Mouse (Mus musculus): ENCODE measurements around the gene Opn1sw. TPM values are rescaled to one million over a fixed set of nuclear protein-coding genes. Genes with fewer than 3 reads are reported as not detected.
A peak's percentile ranks its signal among the peaks of the same experiment; 100 is the strongest.
"Not testable (repeated sequence)": the region's sequence is repeated elsewhere in the genome, so short reads cannot be mapped to it uniquely, and the experiment has no call there.

The Opn1sw gene
- total RNA-seq, 2 experiments from 2014 or later: not detected

- ATAC-seq (ENCODE audit: poor library complexity, severe bottlenecking): no peak
Measured at GRCm38 (mm10) chr6:29396714-29397540, 8.7 kb upstream of the Opn1sw start.

- peak; percentile 45; the same call in 1 of the 2 replicates for ATAC-seq (ENCODE audit: poor library complexity, severe bottlenecking)
Measured at GRCm38 (mm10) chr6:29395910-29396713, 7.8 kb upstream of the Opn1sw start, which contains the start of gene Ccdc136. TSS of gene Ccdc136 (plus strand) at chr6:29396309.

DNA sequence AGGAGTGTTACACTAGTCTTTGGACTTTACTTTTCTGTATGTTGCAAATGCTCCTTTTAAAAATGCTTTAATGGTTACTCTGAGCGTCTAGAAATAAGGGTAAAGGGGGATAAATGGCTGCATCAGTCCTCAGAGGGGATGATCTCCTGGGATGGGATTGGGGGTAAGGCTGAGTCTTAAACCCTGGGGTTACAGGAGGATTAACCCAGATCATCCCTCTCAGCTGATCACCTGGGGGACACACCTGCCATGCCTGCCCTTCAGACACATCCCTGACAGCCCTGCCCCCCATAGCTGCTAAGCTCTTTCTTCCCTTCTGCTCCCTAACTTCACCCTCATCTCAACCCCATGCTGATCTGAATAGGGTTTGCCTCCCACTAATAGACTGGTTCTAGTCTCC, 6.0 kb upstream of the Opn1sw start:
- ATAC-seq (ENCODE audit: poor library complexity, severe bottlenecking): no peak

DNA sequence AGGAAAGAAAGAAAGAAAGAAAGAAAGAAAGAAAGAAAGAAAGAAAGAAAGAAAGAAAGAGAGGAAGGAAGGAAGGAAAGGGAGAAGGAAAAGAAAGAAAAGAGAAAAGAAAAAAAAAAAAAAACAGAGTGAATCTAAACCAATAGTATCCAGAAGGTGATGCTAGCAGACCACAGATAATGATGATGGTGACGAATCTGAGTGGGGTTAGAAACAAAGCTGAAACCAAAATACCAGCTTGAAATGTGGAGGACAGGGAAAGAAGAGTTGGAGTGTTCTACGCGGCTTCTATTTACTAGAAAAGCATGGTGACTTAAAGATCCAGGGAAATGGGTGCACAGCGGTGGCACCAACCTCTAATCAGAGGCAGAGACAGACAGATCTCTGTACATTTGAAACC, 3.5 kb upstream of the Opn1sw start:
- no peak for ATAC-seq (ENCODE audit: poor library complexity, severe bottlenecking)

- not testable (repeated sequence) for ATAC-seq (ENCODE audit: poor library complexity, severe bottlenecking)
Measured at GRCm38 (mm10) chr6:29391241-29391640, 3.0 kb upstream of the Opn1sw start.

GRCm38 (mm10) chr6:29390500-29390899, 2.2 kb upstream of the Opn1sw start:
- not testable (repeated sequence) for ATAC-seq (ENCODE audit: poor library complexity, severe bottlenecking)

- ATAC-seq (ENCODE audit: poor library complexity, severe bottlenecking): no peak
Measured at GRCm38 (mm10) chr6:29389425-29389824, 1.2 kb upstream of the Opn1sw start.

DNA sequence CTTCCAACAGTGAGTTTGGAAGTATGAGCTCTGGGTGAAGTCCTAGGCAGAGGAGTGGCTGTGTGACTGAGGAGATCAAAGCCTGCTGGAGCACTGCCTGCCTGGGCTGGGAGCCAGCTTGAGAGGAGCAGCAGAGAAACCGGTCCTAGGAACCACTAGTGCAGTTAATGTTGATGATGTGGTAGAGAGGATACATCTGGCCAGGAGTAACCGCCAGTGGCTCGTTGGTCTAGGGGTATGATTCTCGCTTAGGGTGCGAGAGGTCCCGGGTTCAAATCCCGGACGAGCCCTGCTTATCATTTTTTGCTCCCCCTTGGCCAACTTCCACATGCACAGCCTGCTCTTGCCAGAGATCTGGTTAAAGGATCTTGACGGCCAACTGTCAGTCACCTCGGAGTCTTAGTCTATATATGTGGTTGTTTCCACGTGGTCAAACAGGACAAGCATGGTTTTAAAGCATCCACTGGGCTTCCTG, 375 bp upstream of the Opn1sw start:
- no peak for ATAC-seq (ENCODE audit: poor library complexity, severe bottlenecking)

DNA sequence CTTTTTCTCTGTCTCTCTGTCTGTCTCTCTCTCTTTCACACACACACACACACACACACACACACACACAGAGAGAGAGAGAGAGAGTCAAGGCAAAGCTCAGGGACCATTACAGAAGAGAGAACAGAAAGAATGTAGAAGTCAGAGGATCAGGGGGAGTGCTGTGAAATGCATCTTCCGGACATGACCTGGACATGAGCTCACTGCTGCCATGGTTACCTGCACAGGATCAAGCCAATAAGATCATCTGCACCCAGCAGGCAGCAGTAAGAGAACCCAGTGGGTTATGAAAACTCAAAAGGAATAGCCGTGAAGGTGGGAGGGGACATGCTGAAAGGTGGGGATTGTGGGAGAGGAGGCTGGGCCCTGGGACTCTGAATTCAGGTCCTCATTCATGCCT, 5.8 kb downstream of the Opn1sw start:
- ATAC-seq (ENCODE audit: poor library complexity, severe bottlenecking): no peak

DNA sequence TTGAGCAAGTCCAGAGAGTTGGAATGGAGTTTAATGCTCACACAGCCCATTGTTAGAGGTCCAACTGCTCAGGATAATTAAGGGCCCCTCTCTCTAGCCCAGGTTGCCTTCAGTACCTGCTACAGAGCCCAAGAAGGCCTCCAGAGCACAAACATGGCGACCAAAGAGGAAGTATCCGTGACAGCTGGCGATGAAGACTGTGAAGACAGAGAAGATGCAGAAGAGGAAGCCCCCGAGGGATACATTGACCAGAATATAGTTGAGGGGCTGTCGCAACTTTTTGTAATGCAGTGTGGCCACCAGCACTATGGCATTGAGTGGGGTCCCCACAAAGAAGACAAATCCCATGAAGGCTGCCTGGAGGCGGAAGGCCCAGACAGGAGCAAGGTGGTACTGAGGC, 8.3 kb downstream of the Opn1sw start:
- ATAC-seq (ENCODE audit: poor library complexity, severe bottlenecking): no peak

GRCm38 (mm10) chr6:29378678-29379077, 9.6 kb downstream of the Opn1sw start:
- ATAC-seq (ENCODE audit: poor library complexity, severe bottlenecking): no peak

DNA sequence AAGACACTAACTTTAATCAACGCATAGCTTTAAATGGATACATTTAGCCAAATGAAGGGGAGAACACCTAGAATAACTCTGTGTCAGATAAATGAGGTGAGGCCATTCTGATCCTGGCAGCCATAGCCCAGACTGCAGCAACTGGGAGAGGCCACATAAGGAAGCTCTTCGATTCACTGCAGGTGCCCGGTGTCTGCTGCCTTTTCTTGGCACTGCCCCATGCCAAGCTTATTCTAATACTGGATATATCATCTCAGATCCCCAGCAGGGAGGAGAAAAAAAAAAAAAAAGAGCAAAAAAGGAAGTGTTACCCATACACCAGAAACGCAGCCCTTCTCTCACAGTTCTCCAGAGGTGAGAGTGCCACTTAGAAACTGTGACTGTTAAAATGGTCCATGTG, 10.9 kb downstream of the Opn1sw start:
- no peak for ATAC-seq (ENCODE audit: poor library complexity, severe bottlenecking)

- ATAC-seq (ENCODE audit: poor library complexity, severe bottlenecking): no peak
Measured at GRCm38 (mm10) chr6:29365277-29365676, 23.0 kb downstream of the Opn1sw start.

DNA sequence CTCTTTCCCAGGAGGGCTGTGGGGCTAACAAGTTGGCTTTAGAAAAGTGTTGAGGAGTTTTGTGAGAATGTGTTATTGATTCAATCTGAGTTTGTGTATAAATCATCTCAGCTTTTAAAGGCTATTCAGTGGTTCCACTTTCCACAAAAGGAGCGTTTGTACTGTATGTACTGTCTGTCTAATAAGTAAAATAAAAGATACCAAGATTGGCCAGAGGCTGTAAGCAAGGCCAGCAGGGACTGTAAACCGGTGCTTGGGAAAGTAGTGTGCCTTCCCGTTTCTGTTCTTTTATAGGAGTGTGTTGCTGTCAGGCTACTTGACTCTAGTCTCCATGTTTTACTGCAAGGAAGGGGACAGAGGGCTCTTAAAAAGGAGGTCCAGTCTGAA, 25.1 kb downstream of the Opn1sw start:
- no peak for ATAC-seq (ENCODE audit: poor library complexity, severe bottlenecking)

DNA sequence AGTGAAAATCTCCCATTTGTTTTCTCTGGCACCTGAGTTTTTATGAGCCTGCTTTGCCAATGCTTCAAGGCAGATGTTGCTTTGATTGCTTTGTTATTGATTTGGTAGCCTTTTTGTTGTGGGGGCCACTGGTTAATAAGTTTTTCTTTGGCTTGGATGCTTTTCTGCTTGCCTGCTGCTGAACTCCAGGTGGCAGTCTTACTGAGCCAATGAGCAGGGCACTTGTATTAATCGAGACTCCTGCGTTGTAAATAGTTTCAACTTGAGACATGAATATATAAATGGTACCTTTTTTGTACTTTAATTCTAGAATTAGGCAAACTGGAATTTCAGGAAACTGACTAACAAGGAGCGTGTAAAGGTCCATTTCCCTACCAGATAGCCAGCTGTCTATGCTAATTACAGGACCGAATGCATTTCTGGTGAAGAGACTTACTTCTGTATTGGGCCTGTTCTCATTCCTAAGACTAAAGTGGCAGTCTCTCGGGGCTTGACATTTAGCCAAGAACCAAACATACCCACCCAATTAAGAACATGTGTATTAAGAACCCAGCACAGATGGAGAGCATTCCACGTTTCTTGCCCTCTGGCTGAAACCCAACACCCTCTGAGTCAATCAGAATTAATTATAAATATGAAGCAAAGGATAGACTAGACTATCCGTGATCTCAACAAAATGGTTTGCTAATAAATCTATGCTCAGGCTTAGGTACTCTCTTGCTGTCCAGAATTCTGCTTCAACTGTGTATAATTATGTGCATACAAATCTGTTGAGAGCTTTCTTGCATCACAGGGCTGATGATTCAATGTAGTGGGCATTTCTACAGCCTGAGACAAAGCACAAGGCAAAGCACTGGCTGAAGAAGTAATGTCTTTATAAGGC, 25.8 kb downstream of the Opn1sw start:
- ATAC-seq (ENCODE audit: poor library complexity, severe bottlenecking): no peak

GRCm38 (mm10) chr6:29360211-29360610, 28.1 kb downstream of the Opn1sw start:
- no peak for ATAC-seq (ENCODE audit: poor library complexity, severe bottlenecking)

GRCm38 (mm10) chr6:29359386-29359785, 28.9 kb downstream of the Opn1sw start:
- no peak for ATAC-seq (ENCODE audit: poor library complexity, severe bottlenecking)

DNA sequence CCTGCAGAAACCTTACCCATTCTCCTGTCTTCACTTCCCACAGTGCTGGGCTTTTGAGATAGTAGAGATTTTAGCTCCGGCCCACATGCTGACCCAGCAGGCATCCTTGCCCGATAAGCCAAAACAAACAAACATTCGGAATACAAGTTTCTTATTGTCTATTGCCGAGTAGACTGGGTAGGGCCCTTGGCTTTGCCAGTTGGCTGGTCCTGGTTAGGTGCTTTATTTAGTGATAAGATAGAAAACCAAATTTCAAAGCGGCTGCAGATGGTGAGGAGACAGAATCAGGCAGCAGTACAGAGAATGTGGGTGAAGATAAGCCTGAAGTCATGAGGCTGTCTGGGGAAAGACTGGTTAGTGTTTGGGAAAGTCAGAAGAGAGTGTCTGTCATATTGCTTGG, 35.5 kb downstream of the Opn1sw start:
- ATAC-seq (ENCODE audit: poor library complexity, severe bottlenecking): no peak

- ATAC-seq (ENCODE audit: poor library complexity, severe bottlenecking): no peak
Measured at GRCm38 (mm10) chr6:29351613-29352012, 36.7 kb downstream of the Opn1sw start.

DNA sequence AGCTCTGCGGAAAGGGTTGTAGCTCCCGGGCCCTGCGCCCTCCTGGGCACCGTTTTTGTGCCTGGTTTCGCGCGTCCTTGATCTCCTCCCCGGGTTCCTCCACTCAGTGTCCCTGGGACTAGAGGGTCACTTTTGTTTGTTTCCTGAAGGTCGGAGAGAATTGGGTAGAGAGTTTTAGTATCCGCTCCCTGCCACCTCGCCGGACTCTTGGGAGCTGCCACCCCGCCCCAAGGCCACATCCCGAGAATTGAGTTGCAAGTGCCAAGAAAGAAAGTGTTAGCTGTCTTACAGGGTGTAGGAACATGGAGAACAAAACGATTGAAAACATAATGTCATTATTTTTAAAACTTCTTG, 39.9 kb downstream of the Opn1sw start:
- ATAC-seq (ENCODE audit: poor library complexity, severe bottlenecking): no peak; the same call in 1 of the 2 replicates
